Mouse (Mus musculus) MEL (cell line): ENCODE data around the gene Wdr72. TPM values are rescaled to one million over a fixed set of nuclear protein-coding genes. Genes with fewer than 3 reads are reported as not detected.

ENCODE experiments used
- DNase-seq: peaks from one replicate; pipeline ENCODE4 v3.0.0; 2011; ENCODE audit warnings: low read depth, low spot score
- H3K27ac ChIP-seq: 2 replicates; pipeline ENCODE4 v1.5.1; 2012; ENCODE audit warnings: low read depth, mild to moderate bottlenecking, control low read depth, low read length, moderate library complexity; ENCODE audit not compliant: control insufficient read depth
- H3K27me3 ChIP-seq, 2 experiments: fragments of 150-350 bp in 1 of 2; sonication (generic) in 1 of 2; 2 replicates each; pipeline ENCODE4 v1.6.1; 2012; ENCODE audit warnings: low read length in 2 of 2, mild to moderate bottlenecking in 2 of 2, improper control_type of control experiment in 1 of 2, moderate library complexity in 1 of 2; ENCODE audit not compliant: insufficient read depth in 2 of 2, control insufficient read depth in 1 of 2
- H3K36me3 ChIP-seq, 2 experiments: 2 replicates each; pipeline ENCODE4 v1.6.1; 2012 to 2014; ENCODE audit warnings: low read length in 2 of 2, improper control_type of control experiment in 1 of 2, inconsistent platforms in 1 of 2, mild to moderate bottlenecking in 1 of 2; ENCODE audit not compliant: insufficient read depth in 2 of 2, control insufficient read depth in 1 of 2
- H3K4me1 ChIP-seq, 2 experiments: fragments of 150-350 bp in 1 of 2; sonication (generic) in 1 of 2; 2 replicates each; pipeline ENCODE4 v1.6.1; 2012; ENCODE audit warnings: low read length in 2 of 2, improper control_type of control experiment in 1 of 2, mild to moderate bottlenecking in 1 of 2; ENCODE audit not compliant: insufficient read depth in 2 of 2, control insufficient read depth in 1 of 2
- H3K4me3 ChIP-seq, 2 experiments: fragments of 150-350 bp in 1 of 2; sonication (generic) in 1 of 2; 2 replicates each; pipeline ENCODE4 v1.5.1; 2012; ENCODE audit warnings: low read depth in 2 of 2, low read length in 2 of 2, mild to moderate bottlenecking in 2 of 2, moderate library complexity in 2 of 2, control low read depth in 1 of 2, improper control_type of control experiment in 1 of 2; ENCODE audit not compliant: control insufficient read depth in 1 of 2, insufficient read depth in 1 of 2
- H3K79me2 ChIP-seq: 2 replicates; pipeline ENCODE4 v1.6.1; 2012; ENCODE audit warnings: mild to moderate bottlenecking, low read length, moderate library complexity; ENCODE audit not compliant: control insufficient read depth, poor library complexity, insufficient read depth
- H3K9ac ChIP-seq: 2 replicates; pipeline ENCODE4 v1.6.1; 2012; ENCODE audit warnings: low read depth, mild to moderate bottlenecking, control low read depth, low read length, moderate library complexity; ENCODE audit not compliant: control insufficient read depth, poor library complexity, severe bottlenecking
- H3K9me3 ChIP-seq: fragments of 150-350 bp; sonication (generic); replicated peaks from 2 replicates; pipeline ENCODE4 v1.6.1; 2012; ENCODE audit warnings: mild to moderate bottlenecking, low read length, improper control_type of control experiment, moderate library complexity; ENCODE audit not compliant: insufficient read depth
- CTCF ChIP-seq, 3 experiments: IDR thresholded peaks in 2 of 3; conservative IDR thresholded peaks in 1 of 3; 2 replicates each; pipeline ENCODE4 v1.5.1; 2011 to 2012; ENCODE audit warnings: low read length in 3 of 3, low read depth in 2 of 3, mild to moderate bottlenecking in 2 of 3, improper control_type of control experiment in 1 of 3, inconsistent platforms in 1 of 3, mixed read lengths in 1 of 3, moderate library complexity in 1 of 3; ENCODE audit not compliant: control insufficient read depth in 1 of 3, insufficient read depth in 1 of 3, poor library complexity in 1 of 3, severe bottlenecking in 1 of 3
- E2F4 ChIP-seq: IDR thresholded peaks from 2 replicates; pipeline ENCODE4 v1.6.1; 2011; ENCODE audit warnings: low read depth, low read length, improper control_type of control experiment, borderline replicate concordance
- HCFC1 ChIP-seq: IDR thresholded peaks from 2 replicates; pipeline ENCODE4 v1.6.1; 2012; ENCODE audit warnings: low read depth, mild to moderate bottlenecking, inconsistent platforms, low read length, improper control_type of control experiment, moderate library complexity
- JUND ChIP-seq: IDR thresholded peaks from 2 replicates; pipeline ENCODE4 v1.6.1; 2011; ENCODE audit warnings: low read depth, mild to moderate bottlenecking, improper control_type of control experiment, low read length
- KAT2A ChIP-seq: conservative IDR thresholded peaks from 2 replicates; pipeline ENCODE4 v1.6.1; 2012; ENCODE audit warnings: low read depth, low read length, improper control_type of control experiment, inconsistent platforms
- MAFK ChIP-seq: IDR thresholded peaks from 2 replicates; pipeline ENCODE4 v1.6.1; 2011; ENCODE audit warnings: low read depth, mild to moderate bottlenecking, low read length, improper control_type of control experiment, borderline replicate concordance
- MAX ChIP-seq: IDR thresholded peaks from 2 replicates; pipeline ENCODE4 v1.6.1; 2011; ENCODE audit warnings: low read length, improper control_type of control experiment
- MAZ ChIP-seq: IDR thresholded peaks from 2 replicates; pipeline ENCODE4 v1.6.1; 2012; ENCODE audit warnings: low read depth, mild to moderate bottlenecking, inconsistent platforms, low read length, improper control_type of control experiment
- MXI1 ChIP-seq: IDR thresholded peaks from 2 replicates; pipeline ENCODE4 v1.6.1; 2011; ENCODE audit warnings: mild to moderate bottlenecking, low read depth, low read length, improper control_type of control experiment
- MYC ChIP-seq: IDR thresholded peaks from 2 replicates; pipeline ENCODE4 v1.6.1; 2011; ENCODE audit warnings: low read depth, mild to moderate bottlenecking, low read length, improper control_type of control experiment, moderate library complexity
- POLR2A ChIP-seq, 2 experiments: IDR thresholded peaks; 2 replicates each; pipeline ENCODE4 v1.6.1; 2011 to 2012; ENCODE audit warnings: low read length in 2 of 2, mild to moderate bottlenecking in 2 of 2, control low read depth in 1 of 2, improper control_type of control experiment in 1 of 2, low read depth in 1 of 2, moderate library complexity in 1 of 2; ENCODE audit not compliant: control insufficient read depth in 1 of 2, insufficient read depth in 1 of 2, poor library complexity in 1 of 2
- POLR2AphosphoS5 ChIP-seq: IDR thresholded peaks from 2 replicates; pipeline ENCODE4 v1.6.1; 2012; ENCODE audit warnings: low read depth, borderline replicate concordance, mild to moderate bottlenecking, inconsistent platforms, low read length, moderate library complexity, mixed read lengths
- RCOR1 ChIP-seq: IDR thresholded peaks from 2 replicates; pipeline ENCODE4 v1.6.1; 2012; ENCODE audit warnings: low read depth, mild to moderate bottlenecking, inconsistent platforms, low read length, improper control_type of control experiment
- SIN3A ChIP-seq: IDR thresholded peaks from 2 replicates; pipeline ENCODE4 v1.6.1; 2012; ENCODE audit warnings: low read length, improper control_type of control experiment, inconsistent platforms
- TCF12 ChIP-seq: IDR thresholded peaks from 2 replicates; pipeline ENCODE4 v1.6.1; 2014; ENCODE audit warnings: low read depth, mild to moderate bottlenecking, inconsistent platforms, low read length, improper control_type of control experiment, moderate library complexity
- UBTF ChIP-seq: IDR thresholded peaks from 2 replicates; pipeline ENCODE4 v1.6.1; 2012; ENCODE audit warnings: low read depth, mild to moderate bottlenecking, inconsistent platforms, low read length, improper control_type of control experiment, moderate library complexity, borderline replicate concordance; ENCODE audit not compliant: insufficient read depth
- USF1 ChIP-seq: IDR thresholded peaks from 2 replicates; pipeline ENCODE4 v1.6.1; 2014; ENCODE audit warnings: low read depth, mild to moderate bottlenecking, inconsistent platforms, low read length, improper control_type of control experiment, moderate library complexity
- USF2 ChIP-seq, 2 experiments: IDR thresholded peaks; 2 replicates each; pipeline ENCODE4 v1.6.1; 2011 to 2012; ENCODE audit warnings: improper control_type of control experiment in 2 of 2, low read length in 2 of 2, borderline replicate concordance in 1 of 2, inconsistent platforms in 1 of 2, low read depth in 1 of 2, mild to moderate bottlenecking in 1 of 2; ENCODE audit not compliant: insufficient read depth in 1 of 2
- ZC3H11A ChIP-seq: IDR thresholded peaks from 2 replicates; pipeline ENCODE4 v1.6.1; 2012; ENCODE audit warnings: low read depth, mild to moderate bottlenecking, inconsistent platforms, low read length, improper control_type of control experiment
- ZKSCAN1 ChIP-seq: IDR thresholded peaks from 2 replicates; pipeline ENCODE4 v1.6.1; 2012; ENCODE audit warnings: low read depth, mild to moderate bottlenecking, inconsistent platforms, low read length, improper control_type of control experiment, moderate library complexity
- ZMIZ1 ChIP-seq: IDR thresholded peaks from 2 replicates; pipeline ENCODE4 v1.6.1; 2012; ENCODE audit warnings: low read depth, mild to moderate bottlenecking, inconsistent platforms, low read length, improper control_type of control experiment, moderate library complexity
- ZNF384 ChIP-seq: IDR thresholded peaks from 2 replicates; pipeline ENCODE4 v1.6.1; 2012; ENCODE audit warnings: low read depth, mild to moderate bottlenecking, inconsistent platforms, low read length, improper control_type of control experiment
- polyA plus RNA-seq, 2 experiments: library from polyadenylated mRNA; stranded (reverse) in 1 of 2; unstranded in 1 of 2; fragments of >175 nt in 1 of 2; fragments of >200 nt in 1 of 2; gene quantifications; 2 replicates each; pipeline versions ENCODE4 v1.2.1 to v1.2.4; 2012; ENCODE audit warnings: low replicate concordance in 2 of 2, low read depth in 1 of 2; ENCODE audit not compliant: insufficient read length in 2 of 2, insufficient read depth in 1 of 2, missing spikeins in 1 of 2
- total RNA-seq: library from RNA; depleted of rRNA; stranded (reverse); fragments of 300-350 nt; gene quantifications from 2 replicates; pipeline ENCODE4 v1.2.3, GENCODE M21; 2012

The Wdr72 gene
- total and polyA plus RNA-seq, 3 experiments, result not detected

DNA sequence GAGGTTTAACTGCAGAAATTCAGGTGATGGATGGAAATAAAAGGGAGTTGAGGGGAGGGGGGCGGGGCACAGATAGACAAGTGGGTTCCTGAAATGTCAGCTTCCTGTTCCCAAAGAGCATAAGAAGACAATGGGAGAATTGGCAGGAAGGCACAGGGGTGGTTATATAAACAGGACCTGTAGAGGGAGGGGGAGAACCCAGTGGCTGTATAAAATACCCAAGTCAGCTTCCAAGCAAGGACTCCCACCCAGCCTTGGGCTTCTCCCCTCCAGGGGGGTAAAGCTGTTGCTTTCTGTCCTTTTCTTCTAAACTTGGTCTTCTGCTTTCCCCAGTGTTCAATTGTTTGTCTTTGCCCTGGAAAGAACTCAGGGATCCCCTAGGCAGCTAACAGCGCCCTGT is 55.5 kb downstream of the Wdr72 start:
- H3K27ac ChIP-seq, result no peak overlapping the region
- H3K9ac ChIP-seq, result no peak overlapping the region
- no peaks in the 10 kb centered on the region for H3K36me3 ChIP-seq
- H3K9me3 ChIP-seq, result no peaks in the 10 kb centered on the region
- no peak for TF ChIP-seq SIN3A
- no peak for TF ChIP-seq MAFK
- no peak for TF ChIP-seq RCOR1
- no peak for TF ChIP-seq USF1
- no peak for TF ChIP-seq E2F4
- no peak for TF ChIP-seq USF2 (IDR thresholded peaks at IDR 0.05; ENCODE audit: borderline replicate concordance in 1 of 2, insufficient read depth in 1 of 2, low read depth in 1 of 2, low read length in 2 of 2)
- TF ChIP-seq HCFC1, result no peak
- TF ChIP-seq ZMIZ1, result no peak
- TF ChIP-seq TCF12, result no peak
- TF ChIP-seq MAZ, result no peak
- TF ChIP-seq CTCF (IDR thresholded peaks at IDR 0.05 in 2 of 3, conservative IDR thresholded peaks at IDR 0.05 in 1 of 3; ENCODE audit: control insufficient read depth in 1 of 3, insufficient read depth in 1 of 3, low read depth in 2 of 3, low read length in 3 of 3, poor library complexity in 1 of 3, severe bottlenecking in 1 of 3), result no peak
- no peak for TF ChIP-seq MYC
- no peak for TF ChIP-seq MXI1
- no peak for TF ChIP-seq MAX
- TF ChIP-seq POLR2AphosphoS5, result no peak
- no peak for TF ChIP-seq KAT2A
- TF ChIP-seq ZC3H11A, result no peak
- TF ChIP-seq ZKSCAN1, result no peak
- no peak for TF ChIP-seq JUND
- H3K4me1 ChIP-seq, result no peaks in the 10 kb centered on the region
- DNase-seq, result no peak
- no peak overlapping the region for H3K4me3 ChIP-seq
- H3K27me3 ChIP-seq, result no peaks in the 10 kb centered on the region
- H3K79me2 ChIP-seq, result no peaks in the 10 kb centered on the region

GRCm38 (mm10) chr9:74169904-74170303 is 59.7 kb downstream of the Wdr72 start:
- TF ChIP-seq POLR2A (IDR thresholded peaks at IDR 0.05; ENCODE audit: control insufficient read depth in 1 of 2, insufficient read depth in 1 of 2, low read depth in 1 of 2, low read length in 2 of 2, poor library complexity in 1 of 2), result no peak
- TF ChIP-seq MYC, result no peak
- TF ChIP-seq MXI1, result no peak
- no peak for TF ChIP-seq ZNF384
- TF ChIP-seq ZC3H11A, result no peak
- TF ChIP-seq UBTF, result no peak
- no peak for TF ChIP-seq POLR2AphosphoS5
- TF ChIP-seq USF1, result no peak
- H3K4me3 ChIP-seq, result no peak overlapping the region
- no peaks in the 10 kb centered on the region for H3K9me3 ChIP-seq
- DNase-seq, result no peak
- H3K79me2 ChIP-seq, result no peaks in the 10 kb centered on the region
- no peak overlapping the region for H3K9ac ChIP-seq
- H3K4me1 ChIP-seq, result no peaks in the 10 kb centered on the region
- H3K36me3 ChIP-seq, result no peaks in the 10 kb centered on the region
- no peak overlapping the region for H3K27ac ChIP-seq
- no peaks in the 10 kb centered on the region for H3K27me3 ChIP-seq
